ENCODE assay signal across 8 mouse cellular contexts in the genomic region with DNA sequence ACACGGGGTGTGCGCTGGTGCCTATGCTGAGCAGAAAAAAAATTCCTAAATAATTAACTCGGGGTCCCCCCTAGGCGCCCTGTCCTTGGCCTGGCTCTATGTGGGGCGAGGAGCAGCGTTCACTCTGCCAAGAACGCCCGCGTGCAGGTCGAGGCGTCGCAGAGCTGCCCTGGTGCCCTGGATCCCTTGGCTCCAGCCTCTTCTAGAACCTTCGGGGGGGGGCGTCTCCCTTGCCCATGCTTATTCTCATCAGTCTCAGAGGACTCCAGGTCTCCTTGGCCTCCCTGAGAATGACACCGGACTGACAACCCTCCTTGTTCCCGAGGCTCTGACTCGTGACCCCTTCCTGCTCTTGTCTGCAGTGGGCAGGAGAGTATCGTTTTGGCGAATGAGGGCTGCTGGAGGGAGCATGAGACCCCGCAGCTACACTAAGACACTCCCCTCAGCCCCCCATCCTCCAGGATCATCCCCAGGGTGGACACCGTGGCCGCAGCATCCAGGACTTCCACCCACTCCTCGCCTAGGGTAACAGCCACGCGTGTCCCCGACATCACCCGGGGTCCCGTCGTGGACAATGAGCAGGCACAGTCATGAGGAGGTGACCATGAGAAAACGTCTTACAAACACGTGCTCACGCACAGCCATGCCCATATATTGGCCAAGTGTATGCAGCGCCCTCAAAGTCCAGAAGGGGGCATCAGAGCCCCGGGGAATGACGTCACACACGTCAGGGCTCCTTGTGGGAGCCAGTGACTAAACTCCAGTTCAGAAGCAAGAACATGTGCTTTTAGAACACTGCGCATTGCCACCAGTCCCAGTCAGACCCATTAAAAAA. TPM values are rescaled to one million over a fixed set of nuclear protein-coding genes. Genes with fewer than 3 reads are reported as not detected.
DNase-seq lines count a peak whose midpoint lies in the region; ATAC-seq and TF ChIP-seq lines count a peak whose summit lies in the region.

No protein-coding gene starts in this region.

- TF ChIP-seq CTCF in hindbrain, postnatal 0 days (IDR thresholded peaks at IDR 0.05; ENCODE audit: low read depth), result peak; percentile 95

- H3K9ac ChIP-seq in hindbrain, postnatal 0 days (replicated peaks; ENCODE audit: low read length), result 0 out of 2 replicates have a peak overlapping the region, but pooled peaks have one; percentile 14

- H3K9me3 ChIP-seq in hindbrain, postnatal 0 days (ENCODE audit: low read length), result no peaks in the 10 kb centered on the region

- 28% methylated on average over 37 of the region's 37 CpGs for WGBS in hindbrain, postnatal 0 days

- 0 out of 2 replicates have a peak, but pooled peaks cover 4% of the 10 kb centered on the region for H3K4me1 ChIP-seq in hindbrain, postnatal 0 days (ENCODE audit: insufficient read depth, low read length)

- H3K27me3 ChIP-seq in hindbrain, postnatal 0 days (ENCODE audit: insufficient read depth, low read length), result no peaks in the 10 kb centered on the region

- no peaks in the 10 kb centered on the region for H3K36me3 ChIP-seq in hindbrain, postnatal 0 days (ENCODE audit: insufficient read depth, low read length)

- H3K4me2 ChIP-seq in hindbrain, postnatal 0 days (ENCODE audit: low read depth, low read length), result peak overlapping the region; percentile 50

- peak; percentile 86 for ATAC-seq in hindbrain, postnatal 0 days

- H3K27ac ChIP-seq in hindbrain, postnatal 0 days, result no peak overlapping the region

- H3K4me3 ChIP-seq in hindbrain, postnatal 0 days (ENCODE audit: low read length), result no peak overlapping the region

- DNase-seq in WW6 (ENCODE audit: low read depth, low spot score), result peak; percentile 60
- peak; percentile 86 to 90 for DNase-seq in cerebellum, postnatal 36 days
- peak; percentile 86 for DNase-seq in gastrocnemius, adult 18-20 months (ENCODE audit: low spot score)
- peak; percentile 92 for DNase-seq in hindbrain, postnatal 0 days (ENCODE audit: low spot score)
- peak; percentile 87 to 88 for DNase-seq in left cerebral cortex, adult 18-20 months (ENCODE audit: low spot score in 2 of 2)
- peak; percentile 87 to 91 for DNase-seq in lung, postnatal 4 days
- DNase-seq in retina, postnatal 7 days (ENCODE audit: low read depth, low spot score), result peak; percentile 79
- peak; percentile 59 for DNase-seq in urinary bladder, adult 2 months (ENCODE audit: low spot score)

RNA-seq across cellular contexts. Expression of a gene that starts 15.2 kb away (rescaled TPM):
- total RNA-seq in gastrocnemius, adult 18-20 months (2021), result 1 to 10 TPM; 2.3 to 2.5 TPM
- total RNA-seq in hindbrain, postnatal 0 days (2014; rRNA removed), result 26.2 and 27.2 TPM in 2 replicates
- 18.9 and 22.1 TPM in 2 replicates for polyA plus RNA-seq in hindbrain, postnatal 0 days (2015; fragmentation: Nextera tagmentation; extraction: Ambion mirVana)
- 100 to 1,000 TPM; 107 to 137 TPM for total RNA-seq in left cerebral cortex, adult 18-20 months (2021)
- polyA plus RNA-seq in urinary bladder, adult 2 months (2012; rRNA removed), result 4.2 and 5.4 TPM in 2 replicates

RNA-seq across cellular contexts. Expression of a gene that starts 25.9 kb away (rescaled TPM):
- total RNA-seq in gastrocnemius, adult 18-20 months (2021), result under 1 TPM in 1 of 2 experiments, not detected in 1; 0.07 TPM
- 82.0 and 106 TPM in 2 replicates for total RNA-seq in hindbrain, postnatal 0 days (2014; rRNA removed)
- polyA plus RNA-seq in hindbrain, postnatal 0 days (2015; fragmentation: Nextera tagmentation; extraction: Ambion mirVana), result 69.0 and 78.7 TPM in 2 replicates
- total RNA-seq in left cerebral cortex, adult 18-20 months (2021), result 100 to 1,000 TPM; 104 to 113 TPM
- 0.12 and 0.17 TPM in 2 replicates for polyA plus RNA-seq in urinary bladder, adult 2 months (2012; rRNA removed)

RNA-seq across cellular contexts. Expression of a gene that starts 37.6 kb away (rescaled TPM):
- total RNA-seq in gastrocnemius, adult 18-20 months (2021), result 10 to 100 TPM; 13.7 TPM
- total RNA-seq in hindbrain, postnatal 0 days (2014; rRNA removed), result 118 and 126 TPM in 2 replicates
- polyA plus RNA-seq in hindbrain, postnatal 0 days (2015; fragmentation: Nextera tagmentation; extraction: Ambion mirVana), result 40.6 and 41.9 TPM in 2 replicates
- total RNA-seq in left cerebral cortex, adult 18-20 months (2021), result 10 to 100 TPM; 56.9 to 60.1 TPM
- polyA plus RNA-seq in urinary bladder, adult 2 months (2012; rRNA removed), result 25.3 and 29.3 TPM in 2 replicates

Comparison
In these comparisons a context has a peak if more than half of its experiments do, and no peak if none do; other contexts are left out.
1. RNA of a gene that starts 25.9 kb away (total RNA-seq): 104 to 113 TPM in left cerebral cortex, adult 18-20 months and 82.0 to 106 TPM in hindbrain, postnatal 0 days; 0.07 TPM in gastrocnemius, adult 18-20 months; every median in the first group is over 10 times any median in the second.
2. Peak in every context shown above with its lines, with median percentiles within 50 percentile points of each other: DNase-seq.